Mouse (Mus musculus): ENCODE measurements around the gene Ranbp10. TPM values are rescaled to one million over a fixed set of nuclear protein-coding genes. Genes with fewer than 3 reads are reported as not detected.
A peak's percentile ranks its signal among the peaks of the same experiment; 100 is the strongest.

Gene Ranbp10
- polyA plus RNA-seq, 1 experiment from 2014 or later, result 15.1 TPM

DNA sequence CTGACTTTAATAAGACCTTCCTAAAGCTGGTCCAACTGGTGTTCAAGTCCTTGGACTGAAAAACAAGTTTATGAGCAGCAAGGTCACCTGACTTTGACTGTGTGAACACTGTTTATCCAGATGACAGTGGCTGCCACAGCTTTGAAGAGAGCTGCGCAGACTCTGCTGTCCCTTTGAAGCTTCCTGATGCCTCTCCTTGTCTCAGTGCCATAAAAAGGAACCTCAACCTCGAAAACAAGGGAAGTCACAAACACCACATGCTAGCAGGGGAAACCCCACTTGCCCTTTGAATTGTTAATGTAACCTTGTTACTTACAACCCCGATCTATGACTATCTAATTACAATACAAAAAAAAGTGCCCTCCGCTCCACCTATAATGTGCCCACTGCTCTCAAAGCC lies 1.6 kb downstream of the Ranbp10 start:
- Histone ChIP-seq H3K27ac (replicated peaks) (no peak overlapping the region), H3K4me1 (peaks cover 22% of the 10 kb centered on the region), H3K9me3 (no peaks in the 10 kb centered on the region), H3K9ac (replicated peaks) (no peak overlapping the region), H3K36me3 (peaks cover 39% of the 10 kb centered on the region), H3K4me3 (peak overlapping the region; percentile 77), H3K27me3 (no peaks in the 10 kb centered on the region), H3K4me2 (replicated peaks) (peak overlapping the region; percentile 97)
- no peak for ATAC-seq (ENCODE audit: low FRiP score, low read depth)
- WGBS, result 89% methylated on average over 4 of the region's 4 CpGs

DNA sequence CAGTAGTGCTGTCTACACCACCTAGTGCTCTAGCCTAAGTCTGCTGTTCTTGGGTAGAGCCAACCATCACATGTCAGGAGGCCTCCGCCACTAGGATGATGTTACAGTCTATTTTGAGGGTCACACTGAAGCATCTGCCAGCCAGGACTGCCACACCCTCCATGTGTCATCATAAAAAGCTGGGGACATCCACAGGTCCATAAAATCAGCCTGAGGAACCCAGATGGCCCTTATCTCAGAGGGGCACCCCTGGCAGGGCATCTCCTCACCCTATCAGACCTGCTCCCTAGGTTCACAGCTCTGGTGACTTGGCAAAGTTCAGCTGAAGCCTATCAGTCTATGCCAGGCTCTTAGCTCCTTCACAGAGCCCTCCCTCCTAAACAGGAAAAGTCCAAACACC lies 6.2 kb downstream of the Ranbp10 start:
- no peaks in the 10 kb centered on the region for H3K27me3 ChIP-seq
- no peaks in the 10 kb centered on the region for H3K9me3 ChIP-seq
- peaks cover 12% of the 10 kb centered on the region for H3K4me1 ChIP-seq
- ATAC-seq (ENCODE audit: low FRiP score, low read depth), result peak; percentile 16; the same call in 1 of the 2 replicates
- H3K4me3 ChIP-seq, result no peak overlapping the region
- WGBS, result 95% methylated on average over 1 of the region's 1 CpGs
- no peak overlapping the region for H3K9ac ChIP-seq (replicated peaks)
- H3K4me2 ChIP-seq (replicated peaks), result no peak overlapping the region
- H3K27ac ChIP-seq (replicated peaks), result no peak overlapping the region
- peaks cover 54% of the 10 kb centered on the region for H3K36me3 ChIP-seq

DNA sequence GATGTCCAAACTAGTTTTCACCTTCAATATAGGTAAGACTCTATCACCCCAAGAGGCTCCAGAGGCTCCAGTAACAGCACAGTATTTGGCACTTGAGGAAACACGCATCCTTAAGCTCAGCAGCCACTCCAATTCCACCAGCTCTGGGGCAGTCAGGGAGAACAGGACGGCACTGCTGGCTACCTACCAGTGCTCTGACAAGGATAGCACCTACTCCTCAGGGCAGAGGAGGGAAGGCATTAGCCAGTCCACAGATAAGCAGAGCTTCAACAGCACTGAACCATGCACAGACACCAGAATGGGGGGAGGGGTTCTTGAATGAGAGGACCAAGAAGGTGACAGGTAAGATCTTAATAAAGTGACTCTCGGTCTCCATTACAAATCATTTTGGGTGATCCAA lies 7.5 kb downstream of the Ranbp10 start:
- WGBS, result 87% methylated on average over 3 of the region's 3 CpGs
- Histone ChIP-seq H3K36me3 (peaks cover 51% of the 10 kb centered on the region), H3K27me3 (no peaks in the 10 kb centered on the region), H3K27ac (replicated peaks) (no peak overlapping the region), H3K9ac (replicated peaks) (no peak overlapping the region), H3K9me3 (no peaks in the 10 kb centered on the region), H3K4me1 (no peaks in the 10 kb centered on the region), H3K4me2 (replicated peaks) (no peak overlapping the region), H3K4me3 (no peak overlapping the region)
- no peak for ATAC-seq (ENCODE audit: low FRiP score, low read depth)

DNA sequence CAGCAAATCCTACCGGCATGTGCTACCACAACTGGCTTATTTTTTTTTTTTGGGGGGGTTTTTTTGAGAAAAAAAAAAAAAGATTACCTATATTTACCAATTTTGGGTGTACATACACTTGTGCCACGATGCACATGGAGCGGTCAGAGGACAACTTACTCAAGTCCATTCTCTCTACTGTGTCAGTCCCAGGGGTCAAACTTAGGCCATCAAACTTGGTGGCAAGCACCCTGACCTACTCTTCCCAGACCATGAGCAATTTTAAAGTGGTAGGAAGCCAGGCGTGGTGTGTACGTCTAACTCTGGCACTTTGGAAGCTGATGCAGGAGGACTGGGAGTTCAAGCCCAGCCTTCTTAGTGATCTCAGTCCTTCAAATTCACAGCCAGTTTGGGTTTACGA lies 13.9 kb downstream of the Ranbp10 start:
- Histone ChIP-seq H3K27ac (replicated peaks) (no peak overlapping the region), H3K4me2 (replicated peaks) (no peak overlapping the region), H3K4me3 (no peak overlapping the region), H3K9me3 (no peaks in the 10 kb centered on the region), H3K36me3 (peaks cover 8% of the 10 kb centered on the region), H3K27me3 (no peaks in the 10 kb centered on the region), H3K4me1 (no peaks in the 10 kb centered on the region; the same call in 1 of the 2 replicates), H3K9ac (replicated peaks) (no peak overlapping the region)
- WGBS, result 96% methylated on average over 6 of the region's 6 CpGs
- no peak for ATAC-seq (ENCODE audit: low FRiP score, low read depth)

DNA sequence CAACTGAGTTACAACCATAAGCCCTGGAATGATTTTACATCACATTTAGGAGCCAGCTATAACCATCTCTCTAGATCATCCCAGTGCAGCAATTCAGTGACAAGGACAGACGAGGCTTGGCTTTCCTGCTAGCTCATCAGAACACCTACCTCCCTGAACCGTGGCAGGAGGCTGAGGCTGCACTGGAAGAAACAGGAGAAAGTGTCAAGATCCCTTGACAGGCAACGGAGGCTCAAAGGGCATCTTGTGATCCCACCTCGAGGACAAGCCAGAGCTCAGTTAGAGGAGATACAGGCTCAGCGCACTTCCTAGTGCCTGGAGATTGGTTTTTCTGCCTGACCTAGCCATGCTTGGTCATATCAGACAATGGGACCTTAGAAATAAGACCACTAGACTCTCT lies 14.6 kb downstream of the Ranbp10 start:
- no peak for ATAC-seq (ENCODE audit: low FRiP score, low read depth)
- no peak overlapping the region for H3K4me3 ChIP-seq
- H3K27ac ChIP-seq (replicated peaks), result no peak overlapping the region
- no peak overlapping the region for H3K9ac ChIP-seq (replicated peaks)
- no peaks in the 10 kb centered on the region; the same call in 1 of the 2 replicates for H3K4me1 ChIP-seq
- H3K4me2 ChIP-seq (replicated peaks), result no peak overlapping the region
- no peaks in the 10 kb centered on the region for H3K9me3 ChIP-seq
- WGBS, result 92% methylated on average over 5 of the region's 5 CpGs
- no peaks in the 10 kb centered on the region for H3K27me3 ChIP-seq
- H3K36me3 ChIP-seq, result peaks cover 3% of the 10 kb centered on the region

DNA sequence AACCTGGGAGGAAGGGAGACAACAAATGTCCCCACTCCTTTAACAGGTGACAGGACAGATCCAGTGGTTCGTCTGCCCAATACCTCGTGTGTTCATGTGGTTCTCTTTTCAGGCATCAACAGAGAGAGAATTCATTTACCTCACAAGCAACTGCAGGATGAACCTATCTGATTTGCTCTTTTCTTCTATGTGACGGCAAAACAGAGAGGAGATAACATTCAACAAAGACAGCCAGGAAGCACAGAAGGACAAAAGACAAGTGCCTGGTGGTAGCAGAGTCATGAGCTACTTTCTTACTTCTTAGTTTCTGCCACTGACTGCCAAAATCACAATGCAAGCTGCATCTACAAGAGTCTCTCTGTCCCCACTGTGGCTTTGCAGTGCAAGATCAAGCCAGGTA lies 15.6 kb downstream of the Ranbp10 start:
- Histone ChIP-seq H3K9me3 (no peaks in the 10 kb centered on the region), H3K36me3 (peaks cover 3% of the 10 kb centered on the region), H3K9ac (replicated peaks) (no peak overlapping the region), H3K27ac (replicated peaks) (no peak overlapping the region), H3K4me2 (replicated peaks) (no peak overlapping the region), H3K4me1 (no peaks in the 10 kb centered on the region; the same call in 1 of the 2 replicates), H3K4me3 (no peak overlapping the region), H3K27me3 (no peaks in the 10 kb centered on the region)
- ATAC-seq (ENCODE audit: low FRiP score, low read depth), result no peak
- WGBS, result 83% methylated on average over 3 of the region's 3 CpGs

DNA sequence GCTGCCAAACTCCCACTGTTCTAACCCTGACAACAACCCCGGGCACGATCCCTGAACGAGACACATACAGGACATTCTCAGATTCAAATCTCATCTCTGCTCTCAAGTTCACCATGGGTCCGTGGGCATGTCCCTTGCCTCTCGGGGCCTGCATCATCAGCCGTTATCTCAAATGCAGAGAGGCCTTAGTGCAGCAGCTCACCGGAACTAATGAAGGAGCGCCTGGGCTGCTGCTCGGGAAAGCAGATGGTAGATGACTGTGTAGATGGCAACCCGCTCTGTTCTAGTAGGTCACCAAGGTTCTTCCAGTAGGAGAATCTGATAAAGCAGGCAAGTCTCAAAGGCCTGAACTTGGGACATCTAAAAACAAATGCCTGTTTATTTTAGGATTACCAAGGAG lies 16.1 kb downstream of the Ranbp10 start:
- no peak overlapping the region for H3K9ac ChIP-seq (replicated peaks)
- H3K4me3 ChIP-seq, result no peak overlapping the region
- ATAC-seq (ENCODE audit: low FRiP score, low read depth), result no peak
- no peak overlapping the region for H3K27ac ChIP-seq (replicated peaks)
- no peaks in the 10 kb centered on the region for H3K27me3 ChIP-seq
- no peak overlapping the region for H3K4me2 ChIP-seq (replicated peaks)
- H3K36me3 ChIP-seq, result peaks cover 3% of the 10 kb centered on the region
- no peaks in the 10 kb centered on the region; the same call in 1 of the 2 replicates for H3K4me1 ChIP-seq
- no peaks in the 10 kb centered on the region for H3K9me3 ChIP-seq
- WGBS, result 89% methylated on average over 10 of the region's 10 CpGs

DNA sequence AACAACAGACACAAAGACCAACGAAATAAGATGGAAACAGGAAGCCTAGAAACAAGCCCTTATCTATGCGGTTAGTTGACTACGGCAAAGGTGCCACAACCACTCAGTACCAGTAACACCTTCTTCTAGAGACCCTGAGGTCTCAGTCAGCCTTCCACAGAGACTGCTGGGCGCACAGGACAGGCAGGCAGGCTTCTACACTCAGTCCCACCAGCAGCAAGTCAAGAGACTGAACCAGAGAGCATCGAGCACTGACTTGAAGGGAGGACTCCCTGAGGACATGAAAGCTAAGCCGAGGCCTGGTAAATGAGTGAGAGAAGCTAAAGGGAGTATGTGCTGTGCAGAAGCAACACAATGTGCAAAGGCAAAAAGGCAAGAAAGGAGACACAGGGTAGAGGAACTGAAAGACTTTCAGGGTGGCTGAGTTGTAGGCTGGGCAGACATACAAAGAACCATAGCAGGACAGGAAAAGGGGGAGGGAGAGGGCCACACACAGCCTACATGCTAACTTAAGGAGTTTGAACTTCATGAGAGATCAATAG lies 16.8 kb downstream of the Ranbp10 start:
- peaks cover 5% of the 10 kb centered on the region for H3K36me3 ChIP-seq

DNA sequence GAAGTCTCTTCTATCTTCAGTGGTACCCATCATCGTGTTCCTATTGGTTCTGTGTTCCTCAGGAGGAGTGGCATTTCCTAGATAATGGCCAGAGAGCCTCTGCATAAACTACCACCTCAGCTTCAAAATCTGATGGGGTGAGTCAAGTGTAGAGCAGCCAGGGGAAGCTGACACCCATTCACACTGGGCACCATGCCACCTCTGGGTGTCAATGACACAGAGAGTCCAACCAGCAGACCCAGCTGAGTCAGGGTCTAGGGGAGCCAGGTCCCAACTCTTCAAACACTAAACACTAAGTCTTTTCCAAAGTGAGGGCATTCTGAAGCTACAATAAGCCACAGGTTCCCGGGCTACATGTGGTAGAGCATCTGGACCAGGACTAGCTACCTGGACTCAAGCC lies 18.7 kb downstream of the Ranbp10 start:
- ATAC-seq (ENCODE audit: low FRiP score, low read depth), result no peak
- H3K36me3 ChIP-seq, result peaks cover 15% of the 10 kb centered on the region
- 91% methylated on average over 2 of the region's 2 CpGs for WGBS

More for the DNA sequence above, 16.8 kb downstream of the Ranbp10 start:
- ATAC-seq (ENCODE audit: low FRiP score, low read depth), result no peak
- Histone ChIP-seq H3K27ac (replicated peaks) (no peak overlapping the region), H3K9ac (replicated peaks) (no peak overlapping the region; the same call in 1 of the 2 replicates), H3K4me2 (replicated peaks) (no peak overlapping the region), H3K4me1 (no peaks in the 10 kb centered on the region; the same call in 1 of the 2 replicates), H3K27me3 (no peaks in the 10 kb centered on the region), H3K9me3 (no peaks in the 10 kb centered on the region), H3K4me3 (no peak overlapping the region)
- 90% methylated on average over 6 of the region's 6 CpGs for WGBS

DNA sequence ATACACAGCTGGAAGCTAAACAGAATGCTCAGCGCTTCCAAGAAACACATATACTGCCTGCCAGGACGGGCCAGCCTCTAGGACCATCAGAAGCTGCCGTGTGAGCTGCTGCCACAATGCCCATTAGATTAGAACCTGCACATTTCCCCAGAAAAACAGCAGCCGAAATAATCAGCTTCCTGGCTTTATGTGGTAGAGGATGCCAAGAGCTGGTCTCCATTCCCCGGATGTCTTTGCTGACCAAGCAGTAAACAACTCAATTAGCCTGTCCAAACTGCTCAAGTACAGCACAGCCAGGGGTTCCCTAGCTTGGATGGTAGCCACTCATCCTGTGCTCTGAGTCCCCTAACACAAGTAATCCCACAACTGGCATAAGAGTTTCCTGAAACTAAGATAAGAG lies 19.4 kb downstream of the Ranbp10 start:
- Histone ChIP-seq H3K9me3 (no peaks in the 10 kb centered on the region), H3K4me3 (no peak overlapping the region), H3K36me3 (peaks cover 15% of the 10 kb centered on the region), H3K4me2 (replicated peaks) (no peak overlapping the region), H3K27ac (replicated peaks) (no peak overlapping the region), H3K4me1 (no peaks in the 10 kb centered on the region; the same call in 1 of the 2 replicates), H3K27me3 (no peaks in the 10 kb centered on the region), H3K9ac (replicated peaks) (no peak overlapping the region)
- 92% methylated on average over 5 of the region's 5 CpGs for WGBS
- no peak for ATAC-seq (ENCODE audit: low FRiP score, low read depth)

More for the DNA sequence above, 18.7 kb downstream of the Ranbp10 start:
- H3K4me1 ChIP-seq, result no peaks in the 10 kb centered on the region; the same call in 1 of the 2 replicates
- no peaks in the 10 kb centered on the region for H3K27me3 ChIP-seq
- H3K4me2 ChIP-seq (replicated peaks), result no peak overlapping the region
- H3K9ac ChIP-seq (replicated peaks), result no peak overlapping the region
- no peaks in the 10 kb centered on the region for H3K9me3 ChIP-seq
- H3K27ac ChIP-seq (replicated peaks), result no peak overlapping the region
- H3K4me3 ChIP-seq, result no peak overlapping the region

DNA sequence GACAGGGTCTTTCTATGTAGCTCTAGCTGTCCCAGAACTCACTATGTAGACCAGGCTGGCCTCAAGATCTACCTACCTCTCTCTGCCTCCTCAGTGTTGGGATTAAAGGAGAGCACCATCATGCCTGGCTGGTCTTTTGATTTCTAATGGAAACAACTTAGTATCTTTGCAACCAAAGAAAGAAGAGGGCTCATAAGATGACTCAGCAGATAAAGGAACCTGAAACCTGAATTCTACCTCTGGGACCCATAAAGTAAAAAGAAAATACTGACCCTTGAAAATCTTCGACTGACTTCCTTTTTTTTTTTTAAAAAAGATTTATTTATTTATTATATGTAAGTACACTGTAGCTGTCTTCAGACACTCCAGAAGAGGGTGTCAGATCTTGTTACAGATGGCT lies 21.2 kb downstream of the Ranbp10 start:
- no peaks in the 10 kb centered on the region; the same call in 1 of the 2 replicates for H3K4me1 ChIP-seq
- H3K9ac ChIP-seq (replicated peaks), result no peak overlapping the region
- H3K36me3 ChIP-seq, result peaks cover 15% of the 10 kb centered on the region
- H3K27me3 ChIP-seq, result no peaks in the 10 kb centered on the region
- H3K9me3 ChIP-seq, result no peaks in the 10 kb centered on the region
- H3K27ac ChIP-seq (replicated peaks), result no peak overlapping the region
- 92% methylated on average over 1 of the region's 1 CpGs for WGBS
- H3K4me2 ChIP-seq (replicated peaks), result no peak overlapping the region
- no peak overlapping the region for H3K4me3 ChIP-seq
- no peak for ATAC-seq (ENCODE audit: low FRiP score, low read depth)

DNA sequence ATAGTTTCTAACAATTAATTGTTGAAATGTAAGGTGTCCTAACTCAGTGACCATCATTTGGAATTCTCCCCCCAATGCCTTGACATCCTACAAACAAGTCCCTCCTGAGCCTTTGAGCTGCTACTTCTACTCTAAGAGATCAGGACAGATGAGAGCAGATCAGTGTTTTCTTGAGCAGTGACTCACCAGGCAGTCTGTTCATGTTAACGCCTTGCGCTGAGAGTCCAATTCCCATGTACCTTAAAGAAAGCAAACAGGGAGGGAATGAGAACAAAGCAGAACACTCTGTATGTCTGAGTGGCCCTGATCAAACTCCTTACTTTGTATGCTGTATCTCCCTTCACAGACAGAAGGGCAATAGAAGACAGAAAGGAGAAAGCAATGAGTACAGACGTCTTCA lies 21.8 kb downstream of the Ranbp10 start:
- 78% methylated on average over 3 of the region's 3 CpGs for WGBS
- Histone ChIP-seq H3K27ac (replicated peaks) (no peak overlapping the region), H3K4me3 (no peak overlapping the region)

DNA sequence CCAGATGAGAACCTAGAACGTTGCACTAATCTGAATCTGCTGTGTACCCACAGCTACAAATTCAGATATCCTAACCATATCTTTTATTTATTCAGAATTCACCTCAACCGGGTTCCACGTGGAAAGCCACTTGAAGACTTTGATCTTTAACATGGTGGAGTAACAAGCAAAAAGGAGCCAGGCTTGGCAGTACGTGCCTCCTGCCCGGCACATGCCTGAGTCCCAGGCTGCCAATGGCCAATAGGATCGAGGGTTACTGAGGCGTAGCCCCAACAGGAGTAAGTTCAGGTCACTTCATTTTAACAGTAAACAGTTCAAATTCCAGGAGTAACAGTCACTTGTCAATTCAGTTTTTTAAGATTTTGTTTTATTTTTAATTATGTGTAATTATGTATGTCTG lies 22.4 kb downstream of the Ranbp10 start:
- H3K4me1 ChIP-seq, result no peaks in the 10 kb centered on the region
- no peak overlapping the region for H3K4me3 ChIP-seq
- no peaks in the 10 kb centered on the region for H3K9me3 ChIP-seq
- no peak for ATAC-seq (ENCODE audit: low FRiP score, low read depth)
- H3K9ac ChIP-seq (replicated peaks), result no peak overlapping the region
- WGBS, result 91% methylated on average over 7 of the region's 7 CpGs
- peaks cover 15% of the 10 kb centered on the region for H3K36me3 ChIP-seq
- H3K27me3 ChIP-seq, result no peaks in the 10 kb centered on the region
- H3K27ac ChIP-seq (replicated peaks), result no peak overlapping the region
- H3K4me2 ChIP-seq (replicated peaks), result no peak overlapping the region

More for the DNA sequence above, 21.8 kb downstream of the Ranbp10 start:
- Histone ChIP-seq H3K36me3 (peaks cover 14% of the 10 kb centered on the region), H3K27me3 (no peaks in the 10 kb centered on the region), H3K4me1 (no peaks in the 10 kb centered on the region; the same call in 1 of the 2 replicates), H3K4me2 (replicated peaks) (no peak overlapping the region), H3K9me3 (no peaks in the 10 kb centered on the region), H3K9ac (replicated peaks) (no peak overlapping the region)
- ATAC-seq (ENCODE audit: low FRiP score, low read depth), result no peak

Measured in midbrain, embryonic 12.5 days (tissue).